Mouse (Mus musculus) olfactory bulb, adult 2 months (tissue): ENCODE data around the gene U90926. TPM values are rescaled to one million over a fixed set of nuclear protein-coding genes. Genes with fewer than 3 reads are reported as not detected.

ENCODE experiments used
- H3K27ac ChIP-seq: fragments of 200-500 bp; 2 replicates; pipeline ENCODE4 v1.5.1; 2012; ENCODE audit warnings: low read depth, low read length; ENCODE audit not compliant: insufficient read depth
- H3K4me1 ChIP-seq: fragments of 200-500 bp; 2 replicates; pipeline ENCODE4 v1.6.1; 2012; ENCODE audit warnings: low read length; ENCODE audit not compliant: control insufficient read depth, insufficient read depth
- H3K4me3 ChIP-seq: fragments of 200-500 bp; 2 replicates; pipeline ENCODE4 v1.5.1; 2012; ENCODE audit warnings: mild to moderate bottlenecking, low read depth, low read length, moderate library complexity; ENCODE audit not compliant: insufficient read depth
- CTCF ChIP-seq: fragments of 200-500 bp; IDR thresholded peaks from 2 replicates; pipeline ENCODE4 v1.5.1; 2012; ENCODE audit warnings: low read depth, mild to moderate bottlenecking, low read length, moderate library complexity; ENCODE audit not compliant: insufficient read depth
- POLR2A ChIP-seq: fragments of 200-500 bp; IDR thresholded peaks from 2 replicates; pipeline ENCODE4 v1.6.1; 2012; ENCODE audit warnings: mild to moderate bottlenecking, low read depth, low read length, moderate library complexity; ENCODE audit not compliant: insufficient read depth
- WGBS: fragments of 180-500 bp; shearing (Covaris S2); methylation state at CpG from one replicate; pipeline ENCODE4 v1.1.7; 2018; 5-methylcytosine and 5-hydroxymethylcytosine counted together
- polyA plus RNA-seq: library from polyadenylated mRNA; stranded (reverse); fragments of >200 nt; gene quantifications from 2 replicates; pipeline ENCODE4 v1.2.4, GENCODE M21; 2012; ENCODE audit warnings: low replicate concordance; ENCODE audit not compliant: missing spikeins, insufficient read depth, insufficient read length

The U90926 gene
- polyA plus RNA-seq, 1 experiment, result not detected

- no peak overlapping the region for H3K27ac ChIP-seq
- H3K4me1 ChIP-seq, result 0 out of 2 replicates have a peak, but pooled peaks cover 2% of the 10 kb centered on the region
- WGBS, result 79% methylated on average over 12 of the region's 12 CpGs
- TF ChIP-seq CTCF, result no peak
- no peak for TF ChIP-seq POLR2A
- H3K4me3 ChIP-seq, result no peak overlapping the region
These were observed 25.6 kb upstream of the U90926 start for GRCm38 (mm10) chr5:92240769-92241168.

- 39% methylated on average over 29 of the region's 29 CpGs for WGBS
- no peak; the same call in 1 of the 2 replicates for TF ChIP-seq CTCF
- TF ChIP-seq POLR2A, result no peak
- 0 out of 2 replicates have a peak, but pooled peaks cover 2% of the 10 kb centered on the region for H3K4me1 ChIP-seq
- H3K4me3 ChIP-seq, result no peak overlapping the region
- no peak overlapping the region for H3K27ac ChIP-seq
These were observed 24.4 kb upstream of the U90926 start for GRCm38 (mm10) chr5:92239333-92240232.

GRCm38 (mm10) chr5:92234939-92235557 lies 19.8 kb upstream of the U90926 start:
- 69% methylated on average over 5 of the region's 5 CpGs for WGBS
- no peak overlapping the region for H3K27ac ChIP-seq
- no peak overlapping the region for H3K4me3 ChIP-seq
- TF ChIP-seq POLR2A, result no peak
- TF ChIP-seq CTCF, result no peak
- H3K4me1 ChIP-seq, result 0 out of 2 replicates have a peak, but pooled peaks cover 2% of the 10 kb centered on the region

- TF ChIP-seq CTCF (no peak), POLR2A (no peak)
- H3K27ac ChIP-seq, result no peak overlapping the region
- WGBS, result 93% methylated on average over 4 of the region's 4 CpGs
- no peak overlapping the region for H3K4me3 ChIP-seq
- H3K4me1 ChIP-seq, result 0 out of 2 replicates have a peak, but pooled peaks cover 2% of the 10 kb centered on the region
These were observed 18.2 kb upstream of the U90926 start for GRCm38 (mm10) chr5:92233366-92233765.

- H3K4me3 ChIP-seq, result no peak overlapping the region
- 91% methylated on average over 10 of the region's 10 CpGs for WGBS
- TF ChIP-seq POLR2A (no peak), CTCF (no peak)
- 0 out of 2 replicates have a peak, but pooled peaks cover 2% of the 10 kb centered on the region for H3K4me1 ChIP-seq
- H3K27ac ChIP-seq, result no peak overlapping the region
These were observed 16.6 kb upstream of the U90926 start for GRCm38 (mm10) chr5:92231836-92232235.

GRCm38 (mm10) chr5:92230306-92230705 lies 15.1 kb upstream of the U90926 start:
- H3K4me1 ChIP-seq, result 0 out of 2 replicates have a peak, but pooled peaks cover 2% of the 10 kb centered on the region
- TF ChIP-seq POLR2A (no peak), CTCF (no peak)
- no peak overlapping the region for H3K27ac ChIP-seq
- H3K4me3 ChIP-seq, result no peak overlapping the region
- 91% methylated on average over 11 of the region's 11 CpGs for WGBS

- H3K27ac ChIP-seq, result no peak overlapping the region
- no peak overlapping the region for H3K4me3 ChIP-seq
- 92% methylated on average over 3 of the region's 3 CpGs for WGBS
- 0 out of 2 replicates have a peak, but pooled peaks cover 2% of the 10 kb centered on the region for H3K4me1 ChIP-seq
- TF ChIP-seq CTCF (no peak), POLR2A (no peak)
These were observed 14.3 kb upstream of the U90926 start for GRCm38 (mm10) chr5:92229514-92229913.

GRCm38 (mm10) chr5:92228776-92229175 lies 13.6 kb upstream of the U90926 start:
- Histone ChIP-seq H3K4me3 (no peak overlapping the region), H3K27ac (no peak overlapping the region), H3K4me1 (0 out of 2 replicates have a peak, but pooled peaks cover 2% of the 10 kb centered on the region)
- TF ChIP-seq CTCF (no peak), POLR2A (no peak)
- WGBS, result 38% methylated on average over 10 of the region's 10 CpGs

- H3K27ac ChIP-seq, result no peak overlapping the region
- WGBS, result 77% methylated on average over 7 of the region's 7 CpGs
- H3K4me1 ChIP-seq, result 0 out of 2 replicates have a peak, but pooled peaks cover 2% of the 10 kb centered on the region
- TF ChIP-seq POLR2A, result no peak
- no peak for TF ChIP-seq CTCF
- no peak overlapping the region for H3K4me3 ChIP-seq
These were observed 12.6 kb upstream of the U90926 start for GRCm38 (mm10) chr5:92227782-92228181.
